Mouse (Mus musculus) hindbrain, embryonic 12.5 days (tissue): ENCODE measurements around the gene Qars. TPM values are rescaled to one million over a fixed set of nuclear protein-coding genes. Genes with fewer than 3 reads are reported as not detected.

ENCODE experiments used
- ATAC-seq: fragments of 200-750 bp; cut with Nextera tagmentation; 2 replicates; pipeline ENCODE4 v1.8.0; 2017; ENCODE audit warnings: moderate TSS enrichment; ENCODE audit not compliant: low FRiP score
- H3K27ac ChIP-seq: fragments of 300-500 bp; sonication (generic); 2 replicates; pipeline ENCODE4 v1.5.1; 2016; ENCODE audit warnings: mild to moderate bottlenecking
- H3K27me3 ChIP-seq: fragments of 300-500 bp; sonication (generic); 2 replicates; pipeline ENCODE4 v1.6.1; 2016; ENCODE audit warnings: mild to moderate bottlenecking
- H3K36me3 ChIP-seq: fragments of 300-500 bp; sonication (generic); 2 replicates; pipeline ENCODE4 v1.6.1; 2016; ENCODE audit warnings: mild to moderate bottlenecking
- H3K4me1 ChIP-seq: fragments of 300-500 bp; sonication (generic); 2 replicates; pipeline ENCODE4 v1.6.1; 2016
- H3K4me2 ChIP-seq: fragments of 300-500 bp; sonication (generic); replicated peaks from 2 replicates; pipeline ENCODE4 v1.6.1; 2016; ENCODE audit warnings: mild to moderate bottlenecking
- H3K4me3 ChIP-seq: fragments of 300-500 bp; sonication (generic); 2 replicates; pipeline ENCODE4 v1.5.1; 2016; ENCODE audit warnings: mild to moderate bottlenecking
- H3K9ac ChIP-seq: fragments of 300-500 bp; sonication (generic); 2 replicates; pipeline ENCODE4 v1.6.1; 2016; ENCODE audit warnings: mild to moderate bottlenecking, moderate library complexity
- H3K9me3 ChIP-seq: fragments of 300-500 bp; sonication (generic); replicated peaks from 2 replicates; pipeline ENCODE4 v1.6.1; 2016; ENCODE audit warnings: mild to moderate bottlenecking
- WGBS: fragments of 180-500 bp; shearing (Covaris S2); methylation state at CpG from one replicate; pipeline ENCODE4 v1.1.7; 2016; 5-methylcytosine and 5-hydroxymethylcytosine counted together
- polyA plus RNA-seq: library from polyadenylated mRNA; unstranded; fragments of >200 nt; fragmentation: Nextera tagmentation; extraction: Ambion mirVana; gene quantifications from 2 replicates; pipeline ENCODE4 v1.2.1, GENCODE M21; 2016

Qars gene
- polyA plus RNA-seq, 1 experiment from 2014 or later = 94.0 TPM

GRCm38 (mm10) chr9:108560227-108560841 is 52.8 kb downstream of the Qars start, which contains the start of gene Impdh2:
TSS of gene Impdh2 (plus strand) at chr9:108560286.
- Histone ChIP-seq H3K9ac (peak within 1 kb of the TSS; percentile 65), H3K27me3 (no peaks in the 10 kb centered on the region), H3K4me2 (peak within 1 kb of the TSS; percentile 70), H3K27ac (peak within 1 kb of the TSS; percentile 24; the same call in 1 of the 2 replicates), H3K9me3 (no peaks in the 10 kb centered on the region), H3K36me3 (peaks cover 82% of the 10 kb centered on the region), H3K4me1 (peaks cover 15% of the 10 kb centered on the region), H3K4me3 (peak within 1 kb of the TSS; percentile 47)
- ATAC-seq = peak; percentile 98
- under 1% methylated on average over 53 of the region's 53 CpGs for WGBS

GRCm38 (mm10) chr9:108563671-108564070 is 56.2 kb downstream of the Qars start:
- Histone ChIP-seq H3K4me3 (no peak overlapping the region), H3K9ac (no peak overlapping the region), H3K4me2 (no peak overlapping the region), H3K4me1 (peaks cover 36% of the 10 kb centered on the region), H3K27me3 (no peaks in the 10 kb centered on the region), H3K9me3 (no peaks in the 10 kb centered on the region), H3K36me3 (peaks cover 56% of the 10 kb centered on the region), H3K27ac (no peak overlapping the region)
- WGBS = 94% methylated on average over 8 of the region's 8 CpGs
- no peak for ATAC-seq

- peaks cover 52% of the 10 kb centered on the region for H3K36me3 ChIP-seq
- WGBS = 89% methylated on average over 7 of the region's 7 CpGs
Measured at GRCm38 (mm10) chr9:108564131-108564530, 56.6 kb downstream of the Qars start.

More at GRCm38 (mm10) chr9:108564131-108564530, 56.6 kb downstream of the Qars start:
- H3K4me2 ChIP-seq = no peak overlapping the region
- no peak overlapping the region for H3K27ac ChIP-seq
- H3K9ac ChIP-seq = no peak overlapping the region
- no peaks in the 10 kb centered on the region for H3K9me3 ChIP-seq
- H3K4me3 ChIP-seq = no peak overlapping the region
- H3K27me3 ChIP-seq = no peaks in the 10 kb centered on the region
- peaks cover 39% of the 10 kb centered on the region for H3K4me1 ChIP-seq
- ATAC-seq = no peak

Other genes with a start within 250 kb of the Qars start
- gene Dag1, start 243.7 kb upstream of the Qars start, polyA plus RNA-seq = 74.7 and 80.4 TPM in 2 replicates
- 79.1 and 81.7 TPM in 2 replicates for gene Nicn1, start 217.3 kb upstream of the Qars start, polyA plus RNA-seq
- 22.1 and 25.9 TPM in 2 replicates for gene Amt, start 210.9 kb upstream of the Qars start, polyA plus RNA-seq
- 332 and 340 TPM in 2 replicates for gene Rhoa, start 201.6 kb upstream of the Qars start, polyA plus RNA-seq
- gene Tcta, start 201.5 kb upstream of the Qars start, polyA plus RNA-seq = 43.0 and 44.2 TPM in 2 replicates
- gene Gpx1, start 168.8 kb upstream of the Qars start, polyA plus RNA-seq = 647 and 730 TPM in 2 replicates
- gene Usp4, start 159.9 kb upstream of the Qars start, polyA plus RNA-seq = 133 and 137 TPM in 2 replicates
- gene 1700102P08Rik, start 114.9 kb upstream of the Qars start, polyA plus RNA-seq = 1.7 and 2.5 TPM in 2 replicates
- gene Ccdc36, start 79.2 kb upstream of the Qars start, polyA plus RNA-seq = 1.2 and 1.3 TPM in 2 replicates
- not detected in 2 replicates for gene BC048562, start 71.2 kb upstream of the Qars start, polyA plus RNA-seq
- gene Ccdc71, start 47.2 kb upstream of the Qars start, polyA plus RNA-seq = 47.2 and 49.7 TPM in 2 replicates
- 57.7 and 57.9 TPM in 2 replicates for gene Klhdc8b, start 46.1 kb upstream of the Qars start, polyA plus RNA-seq
- 44.1 and 44.8 TPM in 2 replicates for gene Lamb2, start 28.0 kb upstream of the Qars start, polyA plus RNA-seq
- 107 and 112 TPM in 2 replicates for gene Usp19, start 17.1 kb upstream of the Qars start, polyA plus RNA-seq
- gene Qrich1, start 9.1 kb downstream of the Qars start, polyA plus RNA-seq = 162 and 171 TPM in 2 replicates
- gene Impdh2, start 52.6 kb downstream of the Qars start, polyA plus RNA-seq = 128 and 131 TPM in 2 replicates
- 53.4 and 57.0 TPM in 2 replicates for gene Ndufaf3, start 59.7 kb downstream of the Qars start, polyA plus RNA-seq
- gene Dalrd3, start 62.2 kb downstream of the Qars start, polyA plus RNA-seq = 232 and 248 TPM in 2 replicates
- gene Wdr6, start 71.0 kb downstream of the Qars start, polyA plus RNA-seq = 290 and 293 TPM in 2 replicates
- gene P4htm, start 90.0 kb downstream of the Qars start, polyA plus RNA-seq = 19.0 and 19.9 TPM in 2 replicates
- gene Arih2, start 141.7 kb downstream of the Qars start, polyA plus RNA-seq = 50.4 and 54.8 TPM in 2 replicates
- 40.0 and 41.4 TPM in 2 replicates for gene Slc25a20, start 154.4 kb downstream of the Qars start, polyA plus RNA-seq
- 59.3 and 63.8 TPM in 2 replicates for gene Prkar2a, start 181.6 kb downstream of the Qars start, polyA plus RNA-seq